Mouse (Mus musculus) midbrain, embryonic 12.5 days (tissue): Measurements from ENCODE around the gene Slc26a10. TPM values are rescaled to one million over a fixed set of nuclear protein-coding genes. Genes with fewer than 3 reads are reported as not detected.
"Not testable (repeated sequence)": the region's sequence is repeated elsewhere in the genome, so short reads cannot be mapped to it uniquely, and the experiment has no call there.

ENCODE experiments used
- ATAC-seq: fragments of 200-750 bp; cut with Nextera tagmentation; 2 replicates; pipeline ENCODE4 v1.8.0; 2017; ENCODE audit warnings: low read depth, moderate TSS enrichment, moderate library complexity; ENCODE audit not compliant: low FRiP score
- H3K27ac ChIP-seq: fragments of 300-500 bp; sonication (generic); replicated peaks from 2 replicates; pipeline ENCODE4 v1.5.1; 2016; ENCODE audit warnings: mild to moderate bottlenecking
- H3K27me3 ChIP-seq: fragments of 300-500 bp; sonication (generic); 2 replicates; pipeline ENCODE4 v1.6.1; 2016; ENCODE audit warnings: mild to moderate bottlenecking
- H3K36me3 ChIP-seq: fragments of 300-500 bp; sonication (generic); 2 replicates; pipeline ENCODE4 v1.6.1; 2016
- H3K4me1 ChIP-seq: fragments of 300-500 bp; sonication (generic); 2 replicates; pipeline ENCODE4 v1.6.1; 2016
- H3K4me2 ChIP-seq: fragments of 300-500 bp; sonication (generic); replicated peaks from 2 replicates; pipeline ENCODE4 v1.6.1; 2016; ENCODE audit warnings: mild to moderate bottlenecking, moderate library complexity
- H3K4me3 ChIP-seq: fragments of 300-500 bp; sonication (generic); 2 replicates; pipeline ENCODE4 v1.5.1; 2016; ENCODE audit warnings: mild to moderate bottlenecking
- H3K9ac ChIP-seq: fragments of 300-500 bp; sonication (generic); replicated peaks from 2 replicates; pipeline ENCODE4 v1.6.1; 2016; ENCODE audit warnings: mild to moderate bottlenecking, moderate library complexity
- H3K9me3 ChIP-seq: fragments of 300-500 bp; sonication (generic); 2 replicates; pipeline ENCODE4 v1.6.1; 2016; ENCODE audit warnings: mild to moderate bottlenecking
- WGBS: fragments of 180-500 bp; shearing (Covaris S2); methylation state at CpG from one replicate; pipeline ENCODE4 v1.1.7; 2016; 5-methylcytosine and 5-hydroxymethylcytosine counted together
- polyA plus RNA-seq: library from polyadenylated mRNA; unstranded; fragments of >200 nt; fragmentation: Nextera tagmentation; extraction: Ambion mirVana; gene quantifications from 2 replicates; pipeline ENCODE4 v1.2.1, GENCODE M21; 2016

Gene Slc26a10
- polyA plus RNA-seq, 1 experiment from 2014 or later, result 1.1 TPM

GRCm38 (mm10) chr10:127138328-127139141 lies 41.9 kb downstream of the Slc26a10 start:
- Histone ChIP-seq H3K27me3 (no peaks in the 10 kb centered on the region), H3K4me3 (no peak overlapping the region), H3K4me2 (no peak overlapping the region), H3K4me1 (no peaks in the 10 kb centered on the region), H3K9ac (no peak overlapping the region), H3K36me3 (no peaks in the 10 kb centered on the region), H3K27ac (no peak overlapping the region), H3K9me3 (no peaks in the 10 kb centered on the region)
- 89% methylated on average over 18 of the region's 18 CpGs for WGBS
- no peak for ATAC-seq

GRCm38 (mm10) chr10:127137896-127138295 lies 42.5 kb downstream of the Slc26a10 start:
- Histone ChIP-seq H3K27me3 (no peaks in the 10 kb centered on the region), H3K9me3 (no peaks in the 10 kb centered on the region), H3K4me1 (no peaks in the 10 kb centered on the region), H3K4me3 (no peak overlapping the region), H3K36me3 (no peaks in the 10 kb centered on the region), H3K9ac (no peak overlapping the region), H3K4me2 (no peak overlapping the region), H3K27ac (no peak overlapping the region)
- ATAC-seq, result no peak
- WGBS, result 86% methylated on average over 3 of the region's 3 CpGs

- Histone ChIP-seq H3K9me3 (no peaks in the 10 kb centered on the region), H3K27me3 (no peaks in the 10 kb centered on the region), H3K4me3 (no peak overlapping the region), H3K4me2 (no peak overlapping the region), H3K36me3 (no peaks in the 10 kb centered on the region), H3K4me1 (no peaks in the 10 kb centered on the region), H3K27ac (no peak overlapping the region), H3K9ac (no peak overlapping the region)
- ATAC-seq, result no peak
- 95% methylated on average over 4 of the region's 4 CpGs for WGBS
Observed at GRCm38 (mm10) chr10:127136510-127136909, 43.9 kb downstream of the Slc26a10 start.

- Histone ChIP-seq H3K27me3 (no peaks in the 10 kb centered on the region), H3K4me2 (no peak overlapping the region), H3K27ac (no peak overlapping the region), H3K4me1 (no peaks in the 10 kb centered on the region), H3K4me3 (no peak overlapping the region), H3K36me3 (no peaks in the 10 kb centered on the region), H3K9ac (no peak overlapping the region), H3K9me3 (no peaks in the 10 kb centered on the region)
- 58% methylated on average over 8 of the region's 8 CpGs for WGBS
- ATAC-seq, result no peak
Observed at GRCm38 (mm10) chr10:127135118-127135836, 45.2 kb downstream of the Slc26a10 start.

- H3K9me3 ChIP-seq, H3K27me3 ChIP-seq, H3K4me1 ChIP-seq, ATAC-seq, H3K4me2 ChIP-seq, H3K27ac ChIP-seq, H3K36me3 ChIP-seq, H3K4me3 ChIP-seq, H3K9ac ChIP-seq: not testable (repeated sequence)
- WGBS, result 85% methylated on average over 3 of the region's 3 CpGs
Observed at GRCm38 (mm10) chr10:127134394-127135035, 45.9 kb downstream of the Slc26a10 start.

- no peak overlapping the region for H3K4me2 ChIP-seq
- no peaks in the 10 kb centered on the region for H3K9me3 ChIP-seq
- no peak overlapping the region for H3K9ac ChIP-seq
- H3K36me3 ChIP-seq, result no peaks in the 10 kb centered on the region
- H3K27ac ChIP-seq, result no peak overlapping the region
- no peaks in the 10 kb centered on the region for H3K4me1 ChIP-seq
- ATAC-seq, result no peak
- H3K4me3 ChIP-seq, result no peak overlapping the region
- 76% methylated on average over 5 of the region's 5 CpGs for WGBS
- no peaks in the 10 kb centered on the region for H3K27me3 ChIP-seq
Observed at GRCm38 (mm10) chr10:127132469-127132868, 48.0 kb downstream of the Slc26a10 start.

GRCm38 (mm10) chr10:127129431-127129830 lies 51.0 kb downstream of the Slc26a10 start:
- no peaks in the 10 kb centered on the region for H3K4me1 ChIP-seq
- no peaks in the 10 kb centered on the region for H3K27me3 ChIP-seq
- no peaks in the 10 kb centered on the region for H3K36me3 ChIP-seq
- no peaks in the 10 kb centered on the region for H3K9me3 ChIP-seq
- H3K4me3 ChIP-seq, result no peak overlapping the region
- H3K27ac ChIP-seq, result no peak overlapping the region
- WGBS, result 89% methylated on average over 4 of the region's 4 CpGs
- H3K9ac ChIP-seq, result no peak overlapping the region
- no peak for ATAC-seq
- no peak overlapping the region for H3K4me2 ChIP-seq

GRCm38 (mm10) chr10:127127711-127128279 lies 52.6 kb downstream of the Slc26a10 start:
- Histone ChIP-seq H3K4me2 (no peak overlapping the region), H3K4me3 (no peak overlapping the region), H3K9ac (no peak overlapping the region), H3K27ac (no peak overlapping the region), H3K36me3 (no peaks in the 10 kb centered on the region), H3K27me3 (no peaks in the 10 kb centered on the region), H3K4me1 (peaks cover 7% of the 10 kb centered on the region), H3K9me3 (no peaks in the 10 kb centered on the region)
- WGBS, result 88% methylated on average over 7 of the region's 7 CpGs
- ATAC-seq, result no peak

- 89% methylated on average over 5 of the region's 5 CpGs for whole genome bisulfite sequencing
- no peaks in the 10 kb centered on the region for H3K27me3 ChIP-seq
- no peak overlapping the region for H3K4me3 ChIP-seq
- ATAC-seq, result no peak
- H3K36me3 ChIP-seq, result no peaks in the 10 kb centered on the region
- H3K4me2 ChIP-seq, result no peak overlapping the region
- no peak overlapping the region for H3K27ac ChIP-seq
- peaks cover 17% of the 10 kb centered on the region for H3K4me1 ChIP-seq
- no peak overlapping the region for H3K9ac ChIP-seq
- H3K9me3 ChIP-seq, result no peaks in the 10 kb centered on the region
Observed at GRCm38 (mm10) chr10:127126579-127126978, 53.9 kb downstream of the Slc26a10 start.

- Histone ChIP-seq H3K27me3 (no peaks in the 10 kb centered on the region), H3K9ac (no peak overlapping the region), H3K4me3 (no peak overlapping the region), H3K4me2 (no peak overlapping the region), H3K4me1 (peaks cover 18% of the 10 kb centered on the region), H3K9me3 (no peaks in the 10 kb centered on the region), H3K36me3 (no peaks in the 10 kb centered on the region), H3K27ac (no peak overlapping the region)
- ATAC-seq, result no peak
- WGBS, result 77% methylated on average over 9 of the region's 9 CpGs
Observed at GRCm38 (mm10) chr10:127125210-127126001, 55.0 kb downstream of the Slc26a10 start.

- peak overlapping the region; percentile 77 for H3K27ac ChIP-seq
- WGBS, result 10% methylated on average over 4 of the region's 4 CpGs
Observed at GRCm38 (mm10) chr10:127123436-127123805, 57.0 kb downstream of the Slc26a10 start.

More at GRCm38 (mm10) chr10:127123436-127123805, 57.0 kb downstream of the Slc26a10 start:
- ATAC-seq, result no peak
- Histone ChIP-seq H3K4me3 (peak overlapping the region; percentile 27), H3K4me1 (peaks cover 27% of the 10 kb centered on the region), H3K4me2 (peak overlapping the region; percentile 58), H3K9ac (peak overlapping the region; percentile 46), H3K9me3 (no peaks in the 10 kb centered on the region), H3K36me3 (peaks cover 12% of the 10 kb centered on the region), H3K27me3 (no peaks in the 10 kb centered on the region)
